Mouse (Mus musculus) brain, adult 2 months (tissue): ENCODE results near the gene Bik.

Experiments used
- DNase-seq: peaks from one replicate; pipeline ENCODE4 v3.0.0; 2011; ENCODE audit warnings: low read depth, low spot score

The Bik gene

GRCm38 (mm10) chr15:83546029-83546428, 19.4 kb downstream of the Bik start:
- DNase-seq = no peak

DNA sequence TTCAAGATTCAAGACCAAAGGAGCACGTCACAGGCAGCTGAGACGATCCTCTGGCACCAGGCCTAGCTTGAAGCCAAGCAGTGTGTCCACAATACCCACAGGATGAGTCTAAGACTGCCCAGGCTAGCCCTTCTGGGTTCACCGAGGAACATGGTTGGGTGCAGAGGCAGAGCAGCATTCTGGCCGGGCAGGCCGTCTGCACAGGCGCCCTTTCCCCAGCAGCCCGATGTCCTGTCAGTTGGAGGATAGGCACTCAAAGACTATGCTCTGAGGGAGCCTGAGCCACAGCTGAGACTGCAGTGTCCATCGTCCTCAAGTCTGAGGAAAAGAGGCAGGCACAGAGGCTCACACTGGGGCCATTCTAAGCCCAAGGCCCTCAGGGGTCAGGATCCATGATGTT, 20.5 kb downstream of the Bik start:
- DNase-seq = no peak

- peak; percentile 15 for DNase-seq
These were observed 23.5 kb downstream of the Bik start for GRCm38 (mm10) chr15:83550137-83550536.

- DNase-seq = no peak
These were observed 27.2 kb downstream of the Bik start for GRCm38 (mm10) chr15:83553831-83554230.

DNA sequence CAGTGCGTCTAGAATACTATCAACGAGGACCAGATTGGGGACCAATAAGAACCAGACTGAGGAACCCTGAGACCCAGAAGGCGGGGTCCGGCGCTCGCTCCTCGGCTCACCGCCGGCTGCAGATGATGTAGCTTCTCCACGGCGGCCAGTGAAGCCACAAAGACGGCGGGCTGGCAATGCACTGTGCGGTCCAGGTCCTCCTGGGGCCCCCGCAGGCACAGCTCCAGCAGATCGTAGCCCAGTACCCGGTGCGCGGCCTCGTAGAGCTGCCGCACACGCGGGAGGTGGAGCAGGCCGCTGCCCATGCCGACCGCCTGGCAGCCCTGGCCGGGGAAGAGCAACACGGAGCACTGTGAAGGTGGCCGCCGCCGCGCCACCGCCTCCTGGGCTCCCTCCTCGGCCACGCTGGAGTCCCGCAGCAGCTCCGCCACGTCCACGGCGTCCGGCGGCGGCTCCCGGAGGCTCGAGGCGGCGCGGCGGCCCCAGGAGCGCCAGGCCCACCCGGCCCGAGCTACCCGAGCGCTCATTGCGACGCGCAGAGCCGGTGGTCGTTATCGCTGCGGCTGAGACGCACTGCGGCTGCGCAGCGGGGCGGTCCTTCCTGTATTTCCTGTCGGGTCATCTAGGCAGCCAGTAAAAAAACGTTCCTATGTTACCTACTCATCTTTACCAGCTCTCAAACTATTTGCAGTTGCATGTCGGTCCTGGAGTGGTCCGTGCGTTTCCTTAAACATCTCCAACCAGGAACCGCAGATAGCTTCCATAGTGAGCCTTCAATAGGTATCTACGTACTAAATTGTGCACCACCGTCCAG, 28.7 kb downstream of the Bik start:
- peak; percentile 92 for DNase-seq

DNA sequence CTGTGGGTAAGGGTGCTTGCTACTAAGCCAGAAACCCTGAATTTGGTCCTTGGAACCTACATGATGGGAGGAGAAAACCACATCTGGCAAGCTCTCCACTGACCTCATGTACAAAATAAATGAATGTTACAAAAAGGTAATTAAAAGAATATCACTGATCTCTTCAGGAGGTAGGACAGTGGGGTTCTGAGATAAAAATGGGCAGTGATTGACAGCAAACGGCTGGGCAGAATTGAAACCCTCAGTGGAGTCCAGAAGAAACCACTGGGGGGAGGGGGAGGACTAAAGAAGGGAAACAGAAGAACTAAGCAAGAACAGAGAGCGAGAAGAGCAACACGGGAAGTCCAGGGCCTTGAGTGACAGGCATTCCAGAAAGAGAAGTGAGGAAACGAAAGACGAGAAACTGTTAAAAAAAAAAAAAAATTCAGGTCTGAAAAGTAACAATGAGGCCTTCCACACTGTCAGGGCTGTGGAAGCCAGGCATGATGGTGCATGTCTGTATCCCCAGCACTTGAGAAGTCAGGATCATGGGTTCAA, 34.3 kb downstream of the Bik start:
- no peak for DNase-seq

DNA sequence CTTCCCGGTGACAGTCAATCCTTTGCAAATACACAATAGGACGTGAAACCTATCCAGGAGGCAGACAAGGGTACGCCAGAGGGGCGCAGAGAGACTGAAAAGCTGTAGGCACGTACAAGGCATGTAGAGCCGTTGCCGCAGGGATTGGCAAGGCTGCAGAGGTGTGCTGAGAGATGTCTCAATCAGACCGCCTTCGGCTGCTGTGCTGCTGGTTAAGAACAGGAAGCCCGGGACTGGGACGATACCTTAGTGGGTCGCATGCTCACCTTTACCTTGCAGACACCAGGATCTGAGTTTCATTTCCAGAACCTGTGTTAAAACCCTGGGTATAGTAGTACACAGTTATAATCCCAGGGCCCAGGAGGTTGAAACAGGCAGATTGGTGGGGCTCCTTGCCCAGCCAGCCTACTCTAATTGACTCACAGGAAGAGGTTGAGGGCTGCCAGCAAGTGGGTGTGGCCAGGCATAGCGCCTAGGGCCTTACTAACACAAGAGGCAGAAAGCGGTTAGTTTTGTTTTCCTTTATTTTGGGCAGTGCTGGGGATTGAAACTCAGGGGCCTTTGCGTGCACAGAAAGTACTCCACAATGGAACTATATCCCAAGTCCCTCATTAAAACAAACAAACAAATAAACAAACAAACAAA, 36.1 kb downstream of the Bik start:
- DNase-seq = peak; percentile 77

DNA sequence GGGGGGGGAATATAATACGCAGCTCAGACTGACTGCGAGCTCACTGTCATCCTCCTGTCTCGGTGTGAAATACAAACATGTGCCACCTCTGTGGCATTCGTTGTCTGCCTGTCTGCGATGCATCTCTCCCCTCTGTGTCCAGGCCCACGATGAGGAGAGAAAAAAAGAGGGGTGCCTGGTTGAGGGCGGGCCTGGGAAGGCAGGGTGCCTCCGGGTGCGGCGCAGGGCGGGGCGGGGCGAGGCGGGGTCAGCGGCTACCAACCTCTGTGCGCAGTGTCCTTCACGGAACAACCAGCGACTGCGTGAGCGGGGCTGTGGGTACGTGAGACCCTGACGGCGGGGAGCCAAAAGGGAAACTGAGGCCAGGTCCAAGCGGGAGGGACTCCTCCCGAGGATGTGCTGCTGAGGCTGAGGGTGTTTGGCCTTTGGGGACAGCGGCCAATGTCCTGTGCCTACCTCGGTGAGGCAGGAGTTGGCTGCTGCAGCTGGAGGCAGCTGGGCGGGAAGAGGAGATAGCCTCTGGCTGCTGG, 36.7 kb downstream of the Bik start, which contains the start of the genes Tspo and Mcat:
TSS of gene Tspo (plus strand) at position 266 of the 530 bp plus-strand sequence.
TSS of gene Mcat (minus strand) at position 461 of the 530 bp plus-strand sequence.
- DNase-seq = no peak

DNA sequence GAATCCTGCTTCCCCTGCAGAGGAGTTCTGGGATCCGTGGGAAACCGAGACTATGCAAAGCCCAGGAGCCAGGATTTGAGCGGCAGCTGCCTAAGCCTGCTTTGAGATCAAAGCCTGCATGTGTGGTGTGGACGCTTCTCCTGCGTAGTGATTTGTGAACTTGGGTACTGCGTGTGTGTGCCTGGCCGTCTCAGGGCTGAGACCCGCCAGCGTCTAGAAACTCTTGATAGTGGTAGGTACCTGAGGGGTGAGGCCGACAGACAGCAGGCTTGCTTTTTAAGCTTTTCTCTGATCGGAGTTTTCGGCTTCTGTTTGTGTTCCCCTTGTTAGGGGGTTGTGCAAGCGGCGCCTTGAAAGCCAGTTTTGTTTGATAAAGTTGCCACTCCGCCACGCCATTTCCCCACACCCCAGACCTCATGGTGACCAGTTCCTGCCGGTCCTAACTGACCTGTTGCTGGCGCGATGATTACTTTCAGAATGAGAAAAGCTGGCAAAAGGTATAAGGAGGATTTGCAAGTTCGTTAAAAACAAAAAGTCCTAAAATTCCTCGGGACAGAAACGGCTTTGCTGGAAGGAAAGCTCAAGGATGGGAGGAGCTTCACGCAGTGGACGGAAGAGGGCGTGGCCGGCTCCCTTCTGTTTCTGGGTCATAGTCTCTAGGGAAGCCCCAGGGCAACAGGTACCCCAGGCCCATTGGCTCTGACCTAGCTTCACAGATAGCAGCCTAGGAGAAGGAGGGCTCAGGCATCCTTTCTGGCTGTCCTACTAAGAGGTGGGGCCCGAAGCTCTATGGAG, 37.4 kb downstream of the Bik start:
- DNase-seq = no peak

DNA sequence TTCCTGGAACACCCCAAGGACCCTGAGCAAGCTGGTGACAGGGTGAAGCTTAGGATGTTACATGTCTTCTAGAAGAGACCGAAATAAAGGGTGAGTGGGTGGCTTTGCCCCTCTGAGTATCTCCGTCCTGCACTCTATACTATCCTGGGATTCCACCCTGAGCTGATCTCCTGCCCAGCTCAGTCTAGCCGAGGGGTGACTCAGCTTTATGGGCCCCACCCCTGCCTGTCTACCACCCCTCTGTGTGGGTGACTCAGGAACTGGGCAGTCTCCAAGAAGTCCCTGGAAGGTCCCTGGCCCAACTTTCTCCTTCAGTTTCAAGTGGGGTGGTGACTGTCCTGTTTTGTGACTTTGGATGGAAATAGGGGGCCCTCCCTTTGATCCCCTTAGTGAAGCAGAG, 38.8 kb downstream of the Bik start:
- no peak for DNase-seq

GRCm38 (mm10) chr15:83566006-83566405, 39.3 kb downstream of the Bik start:
- no peak for DNase-seq

DNA sequence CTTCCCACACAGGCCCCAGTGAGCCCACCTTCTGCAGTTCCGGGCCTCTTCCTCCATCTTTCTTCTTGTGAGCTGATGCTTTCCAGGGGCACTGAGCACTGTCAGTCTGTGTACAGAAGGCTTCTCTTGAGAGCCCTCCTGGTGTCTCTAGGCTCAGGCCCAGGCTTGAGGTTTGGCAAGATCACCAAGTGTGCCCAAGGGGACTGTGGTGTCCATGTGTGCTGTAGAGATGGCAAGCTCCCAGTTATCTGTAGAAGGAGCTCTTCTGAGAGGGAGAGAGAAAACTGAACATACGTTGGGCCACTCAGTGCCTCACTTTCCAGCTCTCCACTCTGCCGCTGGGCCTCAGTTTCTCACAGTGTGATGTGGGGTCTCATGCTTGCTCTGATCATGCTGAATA, 41.1 kb downstream of the Bik start:
- DNase-seq = no peak

DNA sequence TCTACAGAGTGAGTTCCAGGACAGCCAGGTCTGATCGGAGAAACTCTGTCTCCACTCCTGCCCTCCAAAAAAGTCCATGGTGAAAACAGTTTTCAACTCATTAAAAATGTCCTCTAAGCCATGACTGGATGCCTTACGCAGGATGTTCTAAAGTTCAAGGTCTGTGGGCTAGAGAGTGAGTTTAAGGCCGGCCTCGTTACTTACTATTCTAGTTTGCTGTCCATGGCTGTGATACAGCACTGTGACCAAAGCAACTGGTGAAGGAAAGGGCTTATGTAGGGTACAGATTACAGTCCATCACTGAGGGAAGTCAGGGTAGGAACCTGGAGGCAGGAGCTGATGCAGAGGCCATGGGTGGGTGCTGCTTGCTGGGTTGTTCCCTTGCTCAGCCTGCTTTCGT, 41.9 kb downstream of the Bik start:
- DNase-seq = no peak

DNA sequence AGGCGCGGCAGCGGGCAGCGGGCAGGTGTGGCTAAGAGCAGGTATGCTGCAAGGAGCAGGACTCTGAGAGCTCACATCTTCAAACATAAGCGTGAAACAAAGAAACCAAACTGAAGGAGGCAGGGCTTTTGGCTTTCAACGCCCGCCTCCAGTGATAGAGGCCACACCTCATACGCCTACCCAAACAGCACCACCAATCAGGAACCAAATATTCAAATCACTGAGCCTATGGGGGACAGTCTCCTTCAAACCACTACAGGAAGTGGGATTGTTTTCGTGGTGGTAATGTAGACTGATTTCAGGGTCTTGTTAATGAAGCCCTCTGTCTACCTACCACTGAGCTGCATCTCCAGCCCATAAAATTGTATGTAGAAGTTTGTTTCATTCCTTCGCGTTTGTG, 43.0 kb downstream of the Bik start:
- no peak for DNase-seq

GRCm38 (mm10) chr15:83570641-83571040, 44.0 kb downstream of the Bik start:
- DNase-seq = no peak

GRCm38 (mm10) chr15:83571636-83572035, 45.0 kb downstream of the Bik start:
- DNase-seq = no peak

DNA sequence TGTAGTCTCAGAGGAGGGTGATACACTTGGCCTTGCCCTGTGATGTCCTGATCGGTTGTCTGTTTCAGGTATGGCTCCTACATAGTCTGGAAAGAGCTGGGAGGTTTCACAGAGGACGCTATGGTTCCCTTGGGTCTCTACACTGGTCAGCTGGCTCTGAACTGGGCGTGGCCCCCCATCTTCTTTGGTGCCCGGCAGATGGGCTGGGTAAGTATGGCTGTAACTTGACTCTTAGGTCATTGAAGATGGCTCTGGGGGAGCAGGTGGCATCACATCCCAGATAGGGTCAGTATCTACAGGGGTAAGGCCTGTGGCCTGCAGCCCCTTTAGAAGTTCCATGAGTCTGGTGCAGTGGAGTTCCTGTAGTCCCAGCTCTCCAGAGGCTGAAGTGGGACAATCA, 45.5 kb downstream of the Bik start:
- DNase-seq = no peak

GRCm38 (mm10) chr15:83573606-83574005, 46.9 kb downstream of the Bik start:
- no peak for DNase-seq

DNA sequence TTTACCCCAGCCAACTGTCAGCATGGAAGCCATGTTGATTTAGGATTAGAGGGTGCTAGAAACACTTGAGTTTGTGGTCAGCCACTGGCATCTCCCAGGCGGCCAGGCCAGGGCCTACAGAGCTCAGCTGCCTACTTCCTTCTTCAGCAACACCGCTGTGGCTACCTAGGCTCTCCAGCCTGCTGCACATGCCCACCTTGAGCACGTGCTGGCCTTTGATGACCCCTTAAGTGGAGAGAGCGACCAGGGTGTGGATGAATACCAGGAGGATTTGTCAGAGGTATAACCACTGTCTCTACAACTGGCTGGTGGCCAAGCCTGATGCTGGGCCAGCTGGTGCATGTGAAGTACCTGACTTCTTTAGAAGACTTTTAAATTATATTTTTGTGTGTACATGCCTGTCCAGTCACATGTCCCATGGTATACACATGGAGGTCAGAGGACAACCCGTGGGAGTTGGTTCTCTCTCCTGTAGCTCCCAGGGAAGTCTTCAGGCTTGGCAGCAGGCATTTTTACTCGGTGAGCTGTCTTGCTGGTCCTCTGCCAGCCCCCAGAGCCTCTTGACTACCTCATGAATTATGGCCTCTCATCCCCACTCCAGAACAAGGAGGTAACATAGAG, 48.2 kb downstream of the Bik start:
- no peak for DNase-seq

- DNase-seq = no peak
These were observed 48.9 kb downstream of the Bik start for GRCm38 (mm10) chr15:83575543-83575942.

DNA sequence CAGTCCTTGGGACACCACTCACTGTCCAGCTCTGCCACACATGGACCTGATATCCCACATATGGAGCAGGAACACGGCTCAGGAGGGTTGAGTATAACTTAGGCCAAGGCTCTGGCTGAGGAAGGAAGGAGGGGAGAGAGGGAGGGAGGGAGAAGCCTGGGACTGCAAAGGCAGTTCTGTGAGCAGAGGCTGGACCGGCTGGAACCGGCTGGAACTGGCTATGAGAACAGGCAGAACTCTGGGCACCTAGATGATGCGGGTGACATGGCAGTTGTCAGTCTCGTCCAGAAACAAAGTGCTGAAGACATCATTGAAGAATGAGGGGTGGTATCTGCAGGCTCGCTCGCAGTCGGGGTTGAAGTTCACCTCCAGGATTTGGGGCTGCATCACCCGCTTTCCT, 50.0 kb downstream of the Bik start:
- no peak for DNase-seq
